Mouse (Mus musculus) embryonic fibroblast, embryonic 13.5 days (primary cell): ENCODE data around the gene Olfr1474.

Source experiments
- CTCF ChIP-seq: IDR thresholded peaks from 2 replicates; pipeline ENCODE4 v1.5.1; 2011; ENCODE audit warnings: mild to moderate bottlenecking, control low read depth, low read length, moderate library complexity, borderline replicate concordance; ENCODE audit not compliant: insufficient read depth
- POLR2A ChIP-seq: IDR thresholded peaks from 2 replicates; pipeline ENCODE4 v1.6.1; 2011; ENCODE audit warnings: low read depth, mild to moderate bottlenecking, control low read depth, low read length, moderate library complexity

- TF ChIP-seq CTCF (no peak), POLR2A (no peak)
These were observed 13.4 kb upstream of the Olfr1474 start, which contains the start of gene Olfr1472 for GRCm38 (mm10) chr19:13455986-13456385.
